Mouse (Mus musculus): ENCODE results near the gene Ncl. TPM values are rescaled to one million over a fixed set of nuclear protein-coding genes. Genes with fewer than 3 reads are reported as not detected.

Gene Ncl
- total RNA-seq (2023): 146 and 185 TPM in 2 replicates

GRCm38 (mm10) chr1:86358906-86359797 is at the start of gene Ncl:
Gene Ncl, minus strand, starts transcription at chr1:86359400.

DNA sequence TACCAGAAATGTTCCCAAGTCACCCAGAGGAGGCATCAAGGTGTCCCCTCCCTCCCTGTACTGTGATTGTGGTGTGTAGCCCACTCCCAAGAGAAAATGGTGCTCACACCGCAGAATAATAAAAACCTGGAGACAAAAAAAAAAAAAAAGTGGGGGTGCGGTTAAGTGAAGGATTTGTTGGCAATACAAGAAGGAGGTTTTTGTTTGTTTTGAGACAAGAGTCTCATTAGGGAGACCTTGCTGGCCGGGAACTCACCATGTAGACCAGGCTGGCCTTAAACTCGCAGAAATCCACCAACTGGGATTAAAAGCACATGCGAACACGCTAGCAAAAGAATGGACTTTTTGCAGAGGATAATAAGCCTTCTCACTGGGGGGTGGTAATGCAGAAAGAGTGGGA is 56.7 kb downstream of the Ncl start, which contains the start of gene B3gnt7:
Gene B3gnt7 (plus strand): TSS at position 301 of the 400 bp plus-strand sequence.

Other genes starting within 250 kb of the Ncl start
- gene Htr2b, start 247.4 kb downstream of the Ncl start, total RNA-seq (2023): not detected in 2 replicates
- gene Gm21972, start 225.8 kb downstream of the Ncl start, total RNA-seq (2023): 2.4 TPM in 1 of 2 replicates, not detected in the other
- gene Armc9, start 204.6 kb downstream of the Ncl start, total RNA-seq (2023): 1.2 and 3.5 TPM in 2 replicates
- 0.27 and 0.41 TPM in 2 replicates for gene B3gnt7, start 56.6 kb downstream of the Ncl start, total RNA-seq (2023)
- gene Nmur1, start 66.8 kb upstream of the Ncl start, total RNA-seq (2023): not detected in 2 replicates
- gene Tex44, start 66.9 kb upstream of the Ncl start, total RNA-seq (2023): not detected in 2 replicates
- 804 and 893 TPM in 2 replicates for gene Ptma, start 167.3 kb upstream of the Ncl start, total RNA-seq (2023)
- gene Pde6d, start 223.2 kb upstream of the Ncl start, total RNA-seq (2023): 17.5 and 19.8 TPM in 2 replicates
- 7.5 and 10.1 TPM in 2 replicates for gene Cops7b, start 223.5 kb upstream of the Ncl start, total RNA-seq (2023)